Mouse (Mus musculus) ES-Bruce4 (cell line): ENCODE data around the gene Btbd2.

ENCODE experiments used
- CTCF ChIP-seq: IDR thresholded peaks from one replicate; pipeline ENCODE4 v1.8.1; 2011; ENCODE audit warnings: low read depth, low read length
- POLR2A ChIP-seq: IDR thresholded peaks from one replicate; pipeline ENCODE4 v1.8.1; 2011; ENCODE audit warnings: low read length; ENCODE audit not compliant: insufficient read depth

DNA sequence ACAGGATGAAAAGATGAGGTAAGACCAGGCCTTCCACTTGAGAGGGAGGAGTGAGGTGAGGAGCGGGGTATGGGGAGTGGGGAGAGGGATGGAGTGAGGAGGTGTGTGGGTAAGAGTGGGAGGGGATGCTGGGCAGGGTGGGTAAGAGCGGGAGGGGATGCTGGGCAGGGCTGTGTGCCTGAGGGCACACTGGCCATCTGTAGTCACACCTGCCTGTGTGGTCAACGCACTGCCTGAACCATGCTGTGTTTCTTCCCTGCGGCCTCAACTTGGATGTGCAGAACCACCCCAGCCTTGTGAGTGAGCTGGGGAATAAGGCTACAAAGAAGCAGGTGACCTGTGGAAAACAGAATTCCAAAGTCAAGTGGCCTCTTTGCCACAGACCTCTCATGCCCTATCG, 47.5 kb upstream of the Btbd2 start:
- TF ChIP-seq POLR2A (no peak), CTCF (no peak)
